Mouse (Mus musculus): Measurements from ENCODE around the gene Ccsap. TPM values are rescaled to one million over a fixed set of nuclear protein-coding genes. Genes with fewer than 3 reads are reported as not detected.
"Not testable (repeated sequence)": the region's sequence is repeated elsewhere in the genome, so short reads cannot be mapped to it uniquely, and the experiment has no call there.

Gene Ccsap
- polyA plus RNA-seq, 1 experiment from 2014 or later = 3.6 TPM

DNA sequence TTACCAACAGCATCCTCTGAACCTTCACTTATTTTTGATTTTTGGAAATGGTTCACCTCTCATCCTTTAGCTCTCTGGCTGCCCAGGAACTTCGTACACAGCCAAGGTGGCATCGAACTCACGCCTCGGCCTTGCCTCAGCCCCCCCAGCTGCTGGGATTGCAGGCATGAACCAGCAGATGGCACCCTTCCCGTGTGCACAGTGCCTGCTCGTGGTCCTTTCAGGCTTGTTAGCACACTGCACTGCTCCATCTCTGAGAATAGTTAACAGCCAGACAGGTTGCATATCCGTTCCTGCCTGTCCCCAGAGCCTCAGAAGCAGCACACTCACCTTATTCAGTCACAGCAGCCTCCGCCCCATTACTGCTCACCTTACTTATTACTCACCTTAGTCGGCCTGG, 34.0 kb downstream of the Ccsap start:
- 60% methylated on average over 9 of the region's 9 CpGs for WGBS
- ATAC-seq (ENCODE audit: low FRiP score, low read depth) = no peak
- Histone ChIP-seq H3K27ac (no peak overlapping the region), H3K27me3 (no peaks in the 10 kb centered on the region), H3K36me3 (peaks cover 78% of the 10 kb centered on the region), H3K9ac (no peak overlapping the region), H3K4me3 (no peak overlapping the region), H3K4me2 (replicated peaks) (no peak overlapping the region), H3K4me1 (no peaks in the 10 kb centered on the region), H3K9me3 (0 out of 2 replicates have a peak, but pooled peaks cover 5% of the 10 kb centered on the region)

DNA sequence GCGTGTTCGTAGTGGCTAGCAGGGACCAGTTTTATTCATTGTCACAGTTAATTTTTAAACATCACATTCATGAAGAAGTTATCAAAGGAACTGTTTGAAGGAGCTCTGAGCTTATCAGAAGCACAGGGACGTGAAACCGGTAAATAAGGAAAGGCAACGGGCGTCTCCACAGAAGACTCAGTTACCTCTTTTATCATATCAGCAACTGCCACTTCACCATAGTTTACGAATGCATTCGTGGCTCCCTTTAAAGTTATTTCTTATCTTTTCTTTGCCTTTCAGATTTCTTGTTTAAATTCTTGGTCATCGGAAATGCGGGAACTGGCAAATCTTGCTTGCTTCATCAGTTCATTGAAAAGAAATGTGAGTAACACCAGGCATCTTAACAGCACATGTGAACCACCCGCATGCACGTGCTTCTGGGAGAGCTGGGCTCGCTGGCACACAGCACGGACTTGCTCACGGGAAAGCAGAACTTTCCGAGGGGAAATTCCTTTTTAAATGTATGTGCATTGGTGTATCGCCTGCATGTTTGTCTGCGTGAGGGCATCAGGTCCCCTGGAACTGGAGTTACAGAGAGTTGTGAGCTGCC, 36.4 kb downstream of the Ccsap start:
- H3K27ac ChIP-seq = no peak overlapping the region
- no peak overlapping the region for H3K4me3 ChIP-seq
- 90% methylated on average over 18 of the region's 18 CpGs for WGBS
- peaks cover 57% of the 10 kb centered on the region for H3K36me3 ChIP-seq
- H3K4me1 ChIP-seq = no peaks in the 10 kb centered on the region
- H3K9ac ChIP-seq = no peak overlapping the region
- no peak for ATAC-seq (ENCODE audit: low FRiP score, low read depth)
- no peaks in the 10 kb centered on the region for H3K27me3 ChIP-seq
- H3K9me3 ChIP-seq = 0 out of 2 replicates have a peak, but pooled peaks cover 5% of the 10 kb centered on the region
- H3K4me2 ChIP-seq (replicated peaks) = no peak overlapping the region

- WGBS = 97% methylated on average over 10 of the region's 10 CpGs
Observed at GRCm38 (mm10) chr8:123823111-123823510, 36.9 kb downstream of the Ccsap start.

DNA sequence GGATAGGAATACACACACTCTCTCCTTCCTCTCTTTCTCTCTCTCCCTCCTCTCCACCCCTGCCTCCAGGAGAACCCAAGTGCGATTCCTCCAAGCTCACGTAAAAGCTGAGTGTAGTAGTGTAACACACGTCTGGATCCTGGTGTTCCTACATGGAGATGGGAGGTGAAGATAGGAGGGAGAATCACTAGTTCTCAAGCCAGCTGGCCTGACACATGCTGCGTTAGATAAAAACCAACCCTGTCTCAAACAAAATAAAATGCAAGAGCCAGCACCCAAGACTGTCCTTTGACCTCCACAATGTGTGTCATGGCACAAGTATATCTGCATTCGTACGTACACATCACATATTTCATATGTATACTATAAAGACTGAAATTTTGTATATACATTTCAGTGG, 39.2 kb downstream of the Ccsap start:
- Histone ChIP-seq H3K9me3 (0 out of 2 replicates have a peak, but pooled peaks cover 5% of the 10 kb centered on the region), H3K4me1 (no peaks in the 10 kb centered on the region), H3K9ac (no peak overlapping the region), H3K36me3 (peaks cover 45% of the 10 kb centered on the region), H3K4me2 (replicated peaks) (no peak overlapping the region), H3K27me3 (no peaks in the 10 kb centered on the region), H3K4me3 (no peak overlapping the region), H3K27ac (no peak overlapping the region)
- ATAC-seq (ENCODE audit: low FRiP score, low read depth) = no peak
- WGBS = 92% methylated on average over 6 of the region's 6 CpGs

More at GRCm38 (mm10) chr8:123823111-123823510, 36.9 kb downstream of the Ccsap start:
- no peak overlapping the region for H3K4me2 ChIP-seq (replicated peaks)
- peaks cover 52% of the 10 kb centered on the region for H3K36me3 ChIP-seq
- ATAC-seq (ENCODE audit: low FRiP score, low read depth) = no peak
- H3K27ac ChIP-seq = no peak overlapping the region
- H3K9ac ChIP-seq = no peak overlapping the region
- no peaks in the 10 kb centered on the region for H3K27me3 ChIP-seq
- no peaks in the 10 kb centered on the region for H3K4me1 ChIP-seq
- 0 out of 2 replicates have a peak, but pooled peaks cover 5% of the 10 kb centered on the region for H3K9me3 ChIP-seq
- no peak overlapping the region for H3K4me3 ChIP-seq

DNA sequence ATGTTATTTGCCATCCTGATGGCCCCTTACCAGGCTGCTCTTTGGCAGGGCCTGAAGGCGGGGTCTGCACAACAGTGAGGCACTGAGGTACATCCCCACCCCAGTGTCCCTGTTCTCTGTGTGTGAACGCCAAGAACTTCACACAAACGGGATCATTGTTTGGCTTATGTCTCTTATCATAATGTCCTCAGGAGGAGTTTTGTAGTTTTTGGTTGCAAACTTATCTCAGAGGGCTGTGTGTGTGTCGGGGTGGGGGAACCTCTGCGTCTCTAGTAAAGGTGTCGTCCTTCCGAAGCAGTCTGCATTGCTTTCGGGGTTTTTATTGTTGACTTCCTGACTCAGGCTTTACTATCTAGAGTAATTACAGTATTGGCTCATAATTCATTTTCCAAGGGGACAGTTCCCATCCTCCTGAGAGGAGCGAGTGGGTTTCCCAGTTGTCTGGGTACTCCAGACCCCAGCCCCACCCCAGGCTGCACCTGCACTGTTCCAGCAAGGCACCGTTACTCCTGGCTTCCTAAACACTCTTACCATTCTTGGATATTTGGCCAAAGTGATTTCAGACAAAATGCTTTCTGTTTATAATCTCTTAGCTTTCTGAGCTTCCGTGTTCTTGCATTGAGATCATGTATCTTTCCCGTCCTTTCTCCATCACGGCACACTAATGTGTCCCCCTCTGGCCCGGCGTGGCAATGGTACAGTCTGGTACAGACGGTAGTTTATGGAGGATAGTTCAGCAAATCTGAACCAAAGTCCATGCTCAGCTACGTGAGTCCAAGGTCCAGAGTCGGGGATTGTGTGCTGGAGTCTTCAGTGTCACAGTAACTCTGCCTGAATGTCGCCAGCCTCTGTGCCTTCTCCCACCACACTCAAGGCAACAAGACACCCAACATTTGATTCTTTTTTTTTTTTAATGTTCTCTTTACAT, 40.1 kb downstream of the Ccsap start:
- H3K27me3 ChIP-seq = no peaks in the 10 kb centered on the region
- H3K36me3 ChIP-seq = peaks cover 47% of the 10 kb centered on the region
- H3K4me2 ChIP-seq (replicated peaks) = no peak overlapping the region
- no peak overlapping the region for H3K9ac ChIP-seq
- 0 out of 2 replicates have a peak, but pooled peaks cover 5% of the 10 kb centered on the region for H3K9me3 ChIP-seq
- no peak overlapping the region for H3K27ac ChIP-seq
- WGBS = 88% methylated on average over 19 of the region's 19 CpGs
- H3K4me1 ChIP-seq = no peaks in the 10 kb centered on the region
- no peak overlapping the region for H3K4me3 ChIP-seq
- ATAC-seq (ENCODE audit: low FRiP score, low read depth) = no peak

DNA sequence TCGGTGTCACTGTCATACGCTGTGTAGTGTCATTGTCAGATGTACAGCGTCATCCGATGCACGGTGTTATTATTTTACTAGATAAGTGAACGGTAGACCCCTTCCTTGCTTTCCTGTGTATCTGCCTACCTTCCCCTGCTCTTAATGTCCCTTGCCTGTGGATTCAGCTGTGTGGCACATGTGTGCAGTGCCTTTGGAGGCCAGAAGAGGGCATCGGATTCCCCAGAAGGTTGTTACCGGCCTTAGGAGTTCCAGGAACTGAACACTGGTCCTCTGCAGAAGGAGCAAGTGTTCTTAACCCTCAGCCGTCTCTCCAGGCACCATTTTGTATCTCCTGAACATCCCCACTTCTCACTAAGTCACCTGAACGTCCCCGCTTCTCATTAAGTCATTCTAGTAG, 42.3 kb downstream of the Ccsap start:
- no peak overlapping the region for H3K4me2 ChIP-seq (replicated peaks)
- H3K4me3 ChIP-seq = no peak overlapping the region
- 0 out of 2 replicates have a peak, but pooled peaks cover under 1% of the 10 kb centered on the region for H3K9me3 ChIP-seq
- H3K27ac ChIP-seq = no peak overlapping the region
- 89% methylated on average over 11 of the region's 11 CpGs for WGBS
- H3K9ac ChIP-seq = no peak overlapping the region
- peaks cover 11% of the 10 kb centered on the region for H3K4me1 ChIP-seq
- H3K27me3 ChIP-seq = no peaks in the 10 kb centered on the region
- no peak for ATAC-seq (ENCODE audit: low FRiP score, low read depth)
- H3K36me3 ChIP-seq = peaks cover 34% of the 10 kb centered on the region

- peaks cover 11% of the 10 kb centered on the region for H3K4me1 ChIP-seq
- WGBS = 86% methylated on average over 8 of the region's 8 CpGs
- no peak overlapping the region for H3K27ac ChIP-seq
- no peak overlapping the region for H3K4me3 ChIP-seq
- H3K27me3 ChIP-seq = no peaks in the 10 kb centered on the region
- H3K36me3 ChIP-seq = peaks cover 30% of the 10 kb centered on the region
- H3K4me2 ChIP-seq (replicated peaks) = no peak overlapping the region
- H3K9me3 ChIP-seq = no peaks in the 10 kb centered on the region
- no peak for ATAC-seq (ENCODE audit: low FRiP score, low read depth)
- no peak overlapping the region for H3K9ac ChIP-seq
Observed at GRCm38 (mm10) chr8:123816939-123817338, 43.1 kb downstream of the Ccsap start.

- 84% methylated on average over 11 of the region's 11 CpGs for WGBS
Observed at GRCm38 (mm10) chr8:123815325-123815724, 44.7 kb downstream of the Ccsap start.

DNA sequence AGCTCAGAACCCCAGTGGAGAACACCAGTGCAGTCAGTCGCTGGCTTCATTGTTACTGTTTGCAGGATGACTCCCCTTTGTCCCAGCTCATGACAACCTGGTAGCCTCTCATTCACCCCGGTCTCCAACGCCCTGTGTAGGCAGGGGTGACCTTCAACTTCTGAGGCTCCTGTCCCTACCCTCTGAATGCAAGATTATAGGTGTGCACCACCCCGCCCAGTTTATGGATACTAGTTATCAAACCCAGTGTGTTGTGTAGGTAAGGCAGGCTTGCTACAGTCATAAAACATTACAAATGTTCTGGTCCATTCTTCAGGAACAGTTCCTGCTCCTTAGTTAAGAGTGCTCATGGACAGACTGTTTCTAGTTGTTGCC, 46.1 kb downstream of the Ccsap start:
- H3K4me3 ChIP-seq = no peak overlapping the region
- H3K4me2 ChIP-seq (replicated peaks) = 0 out of 2 replicates have a peak overlapping the region, but pooled peaks have one; percentile 14
- no peak overlapping the region for H3K27ac ChIP-seq
- WGBS = 81% methylated on average over 4 of the region's 4 CpGs
- peaks cover 24% of the 10 kb centered on the region for H3K36me3 ChIP-seq
- no peak for ATAC-seq (ENCODE audit: low FRiP score, low read depth)
- H3K27me3 ChIP-seq = no peaks in the 10 kb centered on the region
- peaks cover 13% of the 10 kb centered on the region for H3K4me1 ChIP-seq
- H3K9ac ChIP-seq = peak overlapping the region; percentile 48
- no peaks in the 10 kb centered on the region for H3K9me3 ChIP-seq

More at GRCm38 (mm10) chr8:123815325-123815724, 44.7 kb downstream of the Ccsap start:
- Histone ChIP-seq H3K27me3 (no peaks in the 10 kb centered on the region), H3K4me2 (replicated peaks) (no peak overlapping the region), H3K36me3 (peaks cover 24% of the 10 kb centered on the region), H3K9me3 (no peaks in the 10 kb centered on the region), H3K27ac (no peak overlapping the region), H3K4me3 (no peak overlapping the region), H3K9ac (no peak overlapping the region), H3K4me1 (peaks cover 13% of the 10 kb centered on the region)
- ATAC-seq (ENCODE audit: low FRiP score, low read depth) = no peak

GRCm38 (mm10) chr8:123813173-123813891, 46.7 kb downstream of the Ccsap start:
- peak overlapping the region; percentile 48 for H3K9ac ChIP-seq
- H3K27me3 ChIP-seq = no peaks in the 10 kb centered on the region
- no peak overlapping the region for H3K4me3 ChIP-seq
- peaks cover 13% of the 10 kb centered on the region for H3K4me1 ChIP-seq
- no peak for ATAC-seq (ENCODE audit: low FRiP score, low read depth)
- peaks cover 24% of the 10 kb centered on the region for H3K36me3 ChIP-seq
- H3K27ac ChIP-seq = peak overlapping the region; percentile 48; the same call in 1 of the 2 replicates
- H3K4me2 ChIP-seq (replicated peaks) = 0 out of 2 replicates have a peak overlapping the region, but pooled peaks have one; percentile 14
- WGBS = 51% methylated on average over 16 of the region's 16 CpGs
- no peaks in the 10 kb centered on the region for H3K9me3 ChIP-seq

- Histone ChIP-seq H3K27me3 (no peaks in the 10 kb centered on the region), H3K36me3 (peaks cover 19% of the 10 kb centered on the region; the same call in 1 of the 2 replicates), H3K4me1 (peaks cover 22% of the 10 kb centered on the region), H3K9ac (no peak overlapping the region), H3K27ac (no peak overlapping the region), H3K4me2 (replicated peaks) (no peak overlapping the region), H3K9me3 (no peaks in the 10 kb centered on the region), H3K4me3 (no peak overlapping the region)
- 83% methylated on average over 5 of the region's 5 CpGs for WGBS
- no peak for ATAC-seq (ENCODE audit: low FRiP score, low read depth)
Observed at GRCm38 (mm10) chr8:123812227-123812626, 47.8 kb downstream of the Ccsap start.

GRCm38 (mm10) chr8:123809342-123809741, 50.7 kb downstream of the Ccsap start:
- H3K9me3 ChIP-seq; ATAC-seq (ENCODE audit: low FRiP score, low read depth); H3K9ac ChIP-seq; H3K36me3 ChIP-seq; H3K4me3 ChIP-seq; H3K27ac ChIP-seq; H3K27me3 ChIP-seq; H3K4me2 ChIP-seq (replicated peaks): not testable (repeated sequence)
- H3K4me1 ChIP-seq = peaks cover 37% of the 10 kb centered on the region
- WGBS = 94% methylated on average over 4 of the region's 4 CpGs

All from limb, embryonic 13.5 days (tissue).